Mouse (Mus musculus) kidney, adult 2 months (tissue): ENCODE measurements around the gene Hist1h2bg.

Experiments used
- CTCF ChIP-seq: fragments of 200-500 bp; conservative IDR thresholded peaks from 2 replicates; pipeline ENCODE4 v1.5.1; 2011; ENCODE audit warnings: low read depth, mild to moderate bottlenecking, control low read depth, low read length, moderate library complexity, mixed read lengths; ENCODE audit not compliant: insufficient read depth, insufficient read length
- POLR2A ChIP-seq: fragments of 200-500 bp; IDR thresholded peaks from one replicate; pipeline ENCODE4 v1.6.1; 2011; ENCODE audit warnings: low read depth, low read length, control low read depth

- TF ChIP-seq CTCF (no peak), POLR2A (peak; percentile 97)
These were observed 10.4 kb downstream of the Hist1h2bg start, which contains the start of gene Hist1h4d for GRCm38 (mm10) chr13:23581408-23582218.
